Mouse (Mus musculus): ENCODE measurements around the gene Cadm2. TPM values are rescaled to one million over a fixed set of nuclear protein-coding genes. Genes with fewer than 3 reads are reported as not detected.

Cadm2 gene
- polyA plus RNA-seq, 1 experiment = not detected

DNA sequence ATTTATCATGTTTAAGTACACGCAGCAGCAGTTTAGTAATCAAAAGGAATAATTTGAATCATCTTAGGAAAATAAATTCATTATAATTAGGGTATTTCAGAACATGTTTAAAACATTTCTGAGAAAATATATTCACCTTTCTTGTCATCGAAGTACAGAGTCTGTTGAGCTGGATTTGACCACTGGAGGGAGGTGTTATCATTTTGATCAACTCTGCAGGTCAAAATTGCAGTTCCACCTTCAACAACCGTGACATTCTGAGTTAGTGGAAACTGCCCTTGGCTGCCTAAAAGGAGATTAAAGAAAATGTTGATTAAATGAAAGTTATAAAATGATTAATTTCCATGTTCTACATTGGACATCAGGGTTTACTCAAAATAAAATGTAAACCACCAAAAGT lies 738.1 kb downstream of the Cadm2 start:
- Histone ChIP-seq H3K9me3 (no peaks in the 10 kb centered on the region), H3K36me3 (replicated peaks; ENCODE audit: low read length) (no peaks in the 10 kb centered on the region), H3K27me3 (replicated peaks) (no peaks in the 10 kb centered on the region), H3K4me1 (no peaks in the 10 kb centered on the region), H3K4me3 (replicated peaks) (no peak overlapping the region)
- TF ChIP-seq FLI1 (IDR thresholded peaks at IDR 0.05; ENCODE audit: low read length) (no peak), GATA1 (IDR thresholded peaks at IDR 0.05; ENCODE audit: borderline replicate concordance, low read length) (no peak)

GRCm38 (mm10) chr16:66871201-66871600 lies 749.5 kb downstream of the Cadm2 start:
- H3K4me3 ChIP-seq (replicated peaks) = no peak overlapping the region
- no peaks in the 10 kb centered on the region for H3K27me3 ChIP-seq (replicated peaks)
- TF ChIP-seq FLI1 (IDR thresholded peaks at IDR 0.05; ENCODE audit: low read length) = no peak
- no peak for TF ChIP-seq GATA1 (IDR thresholded peaks at IDR 0.05; ENCODE audit: borderline replicate concordance, low read length)
- no peaks in the 10 kb centered on the region for H3K36me3 ChIP-seq (replicated peaks; ENCODE audit: low read length)
- no peaks in the 10 kb centered on the region for H3K4me1 ChIP-seq
- H3K9me3 ChIP-seq = no peaks in the 10 kb centered on the region

DNA sequence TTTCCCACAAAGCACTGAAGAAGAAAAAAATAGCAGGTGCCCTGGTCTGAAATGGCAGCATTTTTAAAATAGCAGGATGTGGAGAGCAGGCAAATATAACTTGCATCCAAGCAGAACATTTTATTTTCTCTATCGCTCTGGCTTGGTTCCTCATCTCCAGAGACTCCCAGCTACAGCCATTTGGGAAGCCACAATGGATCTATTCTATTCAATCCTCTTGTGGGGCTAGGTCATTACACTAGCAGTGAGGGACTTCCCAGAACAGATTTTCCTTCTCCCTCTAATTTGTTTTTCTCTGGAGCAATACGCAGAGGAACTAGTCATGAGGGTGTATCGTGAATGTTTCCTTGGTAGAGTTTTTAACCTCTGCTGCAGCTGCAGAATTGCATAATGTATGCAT lies 769.7 kb downstream of the Cadm2 start:
- H3K36me3 ChIP-seq (replicated peaks; ENCODE audit: low read length) = no peaks in the 10 kb centered on the region
- no peaks in the 10 kb centered on the region; the same call in 1 of the 2 replicates for H3K9me3 ChIP-seq
- H3K4me3 ChIP-seq (replicated peaks) = no peak overlapping the region
- H3K27me3 ChIP-seq (replicated peaks) = no peaks in the 10 kb centered on the region
- no peaks in the 10 kb centered on the region for H3K4me1 ChIP-seq
- TF ChIP-seq GATA1 (IDR thresholded peaks at IDR 0.05; ENCODE audit: borderline replicate concordance, low read length) = no peak
- TF ChIP-seq FLI1 (IDR thresholded peaks at IDR 0.05; ENCODE audit: low read length) = no peak

- Histone ChIP-seq H3K4me3 (replicated peaks) (no peak overlapping the region), H3K36me3 (replicated peaks; ENCODE audit: low read length) (no peaks in the 10 kb centered on the region), H3K27me3 (replicated peaks) (no peaks in the 10 kb centered on the region), H3K4me1 (no peaks in the 10 kb centered on the region), H3K9me3 (no peaks in the 10 kb centered on the region; the same call in 1 of the 2 replicates)
- no peak for TF ChIP-seq GATA1 (IDR thresholded peaks at IDR 0.05; ENCODE audit: borderline replicate concordance, low read length)
Observed at GRCm38 (mm10) chr16:66824866-66825265, 795.8 kb downstream of the Cadm2 start.

GRCm38 (mm10) chr16:66811495-66811894 lies 809.2 kb downstream of the Cadm2 start:
- Histone ChIP-seq H3K4me1 (no peaks in the 10 kb centered on the region), H3K4me3 (replicated peaks) (no peak overlapping the region), H3K27me3 (replicated peaks) (no peaks in the 10 kb centered on the region), H3K36me3 (replicated peaks; ENCODE audit: low read length) (no peaks in the 10 kb centered on the region), H3K9me3 (no peaks in the 10 kb centered on the region)
- TF ChIP-seq FLI1 (IDR thresholded peaks at IDR 0.05; ENCODE audit: low read length) (no peak), GATA1 (IDR thresholded peaks at IDR 0.05; ENCODE audit: borderline replicate concordance, low read length) (no peak)

DNA sequence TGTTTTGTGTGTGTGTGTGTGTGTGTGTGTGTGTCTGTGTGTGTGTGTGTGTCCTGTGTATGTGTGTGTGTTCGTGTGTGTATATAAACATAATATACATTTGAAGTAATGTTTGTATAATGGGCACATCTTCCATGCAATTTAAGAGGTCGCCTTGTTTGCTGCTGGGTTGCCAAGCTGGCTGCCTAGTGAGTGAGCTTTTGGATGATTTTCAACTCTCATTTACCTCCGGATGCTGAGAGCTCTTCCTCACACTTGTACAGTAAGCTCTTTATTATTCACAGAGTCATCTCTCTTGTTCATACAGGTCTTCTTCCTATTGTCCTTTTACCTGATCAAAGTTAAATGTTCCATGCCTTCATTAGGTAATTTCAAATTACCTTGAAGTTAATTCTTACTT lies 822.5 kb downstream of the Cadm2 start:
- Histone ChIP-seq H3K4me1 (no peaks in the 10 kb centered on the region), H3K27me3 (replicated peaks) (no peaks in the 10 kb centered on the region), H3K4me3 (replicated peaks) (no peak overlapping the region), H3K36me3 (replicated peaks; ENCODE audit: low read length) (no peaks in the 10 kb centered on the region), H3K9me3 (no peaks in the 10 kb centered on the region)
- TF ChIP-seq GATA1 (IDR thresholded peaks at IDR 0.05; ENCODE audit: borderline replicate concordance, low read length) = no peak
- no peak for TF ChIP-seq FLI1 (IDR thresholded peaks at IDR 0.05; ENCODE audit: low read length)

- Histone ChIP-seq H3K27me3 (replicated peaks) (no peaks in the 10 kb centered on the region), H3K9me3 (no peaks in the 10 kb centered on the region), H3K36me3 (replicated peaks; ENCODE audit: low read length) (no peaks in the 10 kb centered on the region), H3K4me1 (no peaks in the 10 kb centered on the region), H3K4me3 (replicated peaks) (no peak overlapping the region)
- no peak for TF ChIP-seq FLI1 (IDR thresholded peaks at IDR 0.05; ENCODE audit: low read length)
- no peak for TF ChIP-seq GATA1 (IDR thresholded peaks at IDR 0.05; ENCODE audit: borderline replicate concordance, low read length)
Observed at GRCm38 (mm10) chr16:66793067-66793466, 827.6 kb downstream of the Cadm2 start.

- no peaks in the 10 kb centered on the region for H3K27me3 ChIP-seq (replicated peaks)
- H3K4me1 ChIP-seq = no peaks in the 10 kb centered on the region
- TF ChIP-seq FLI1 (IDR thresholded peaks at IDR 0.05; ENCODE audit: low read length) (no peak), GATA1 (IDR thresholded peaks at IDR 0.05; ENCODE audit: borderline replicate concordance, low read length) (no peak)
- H3K36me3 ChIP-seq (replicated peaks; ENCODE audit: low read length) = no peaks in the 10 kb centered on the region
- no peak overlapping the region for H3K4me3 ChIP-seq (replicated peaks)
- no peaks in the 10 kb centered on the region for H3K9me3 ChIP-seq
Observed at GRCm38 (mm10) chr16:66771883-66772282, 848.8 kb downstream of the Cadm2 start.

DNA sequence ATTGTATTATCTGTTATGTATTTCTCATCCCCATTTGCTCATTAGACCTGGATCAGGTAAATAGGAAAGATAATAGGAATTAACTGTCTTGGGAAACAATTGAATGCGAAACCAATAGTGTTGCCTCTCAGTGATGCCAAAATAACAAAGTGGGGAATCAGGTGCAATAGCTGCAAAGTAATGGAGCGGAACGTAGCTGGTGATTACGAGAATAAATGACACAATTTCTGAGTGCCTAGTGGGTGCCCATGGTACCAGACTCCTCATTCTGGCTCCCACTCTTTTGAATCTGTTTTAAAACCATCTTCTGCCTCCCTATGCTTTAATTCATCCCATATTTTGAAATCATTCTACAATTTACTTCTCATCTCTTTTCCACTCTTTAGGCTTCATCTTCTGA lies 851.2 kb downstream of the Cadm2 start:
- H3K9me3 ChIP-seq = no peaks in the 10 kb centered on the region
- no peaks in the 10 kb centered on the region for H3K36me3 ChIP-seq (replicated peaks; ENCODE audit: low read length)
- H3K27me3 ChIP-seq (replicated peaks) = no peaks in the 10 kb centered on the region
- no peak overlapping the region for H3K4me3 ChIP-seq (replicated peaks)
- no peaks in the 10 kb centered on the region for H3K4me1 ChIP-seq
- TF ChIP-seq GATA1 (IDR thresholded peaks at IDR 0.05; ENCODE audit: borderline replicate concordance, low read length) (no peak), FLI1 (IDR thresholded peaks at IDR 0.05; ENCODE audit: low read length) (no peak)

DNA sequence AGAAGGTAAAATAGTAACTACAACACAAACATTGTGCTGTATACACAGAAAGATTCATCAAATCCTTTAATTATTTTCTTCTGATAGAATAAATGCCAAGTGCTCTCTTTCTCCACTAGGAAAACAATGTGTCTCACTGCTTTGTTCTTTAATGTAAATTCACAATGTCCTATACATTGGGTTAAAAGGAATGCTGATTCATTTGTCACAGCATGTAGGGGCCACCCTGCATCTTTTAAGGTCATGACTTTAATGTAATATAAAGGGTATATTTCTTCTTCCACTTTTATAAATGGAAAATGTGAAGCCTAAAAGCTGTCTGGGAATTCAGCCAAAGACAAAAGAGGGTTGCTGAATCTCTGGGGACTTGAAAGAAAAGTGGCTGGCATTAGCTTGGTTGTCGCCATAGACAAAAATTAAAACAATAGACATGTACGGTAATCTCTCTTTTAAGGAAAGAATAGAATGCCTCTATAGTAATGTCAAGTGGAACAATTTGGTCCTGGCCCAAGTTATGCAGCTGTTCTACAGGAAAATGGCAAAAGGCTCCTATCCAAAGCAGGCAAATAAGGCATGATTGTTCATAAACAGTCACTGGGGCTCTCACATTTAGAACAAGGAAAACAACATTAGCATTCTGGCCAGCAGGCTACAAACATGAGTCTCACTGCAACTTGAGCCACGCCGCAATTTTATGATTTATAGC lies 851.9 kb downstream of the Cadm2 start:
- no peaks in the 10 kb centered on the region for H3K27me3 ChIP-seq (replicated peaks)
- H3K4me1 ChIP-seq = no peaks in the 10 kb centered on the region
- no peaks in the 10 kb centered on the region for H3K36me3 ChIP-seq (replicated peaks; ENCODE audit: low read length)
- H3K9me3 ChIP-seq = no peaks in the 10 kb centered on the region
- H3K4me3 ChIP-seq (replicated peaks) = no peak overlapping the region
- TF ChIP-seq GATA1 (IDR thresholded peaks at IDR 0.05; ENCODE audit: borderline replicate concordance, low read length) = no peak
- no peak for TF ChIP-seq FLI1 (IDR thresholded peaks at IDR 0.05; ENCODE audit: low read length)
